Mouse (Mus musculus) right cerebral cortex, postnatal 25 days (tissue): ENCODE measurements around the gene Cog2.
A peak's percentile ranks its signal among the peaks of the same experiment; 100 is the strongest.

Source experiments
- DNase-seq: peaks from one replicate; pipeline ENCODE4 v3.0.0; 2022

Gene Cog2

GRCm38 (mm10) chr8:124572430-124572775 is 51.8 kb downstream of the Cog2 start:
- DNase-seq = no peak

GRCm38 (mm10) chr8:124573552-124574340 is 53.2 kb downstream of the Cog2 start:
- peak; percentile 83 for DNase-seq

GRCm38 (mm10) chr8:124575811-124576210 is 55.2 kb downstream of the Cog2 start, which contains the start of gene Capn9:
Gene Capn9 (plus strand): TSS chr8:124576111.
- DNase-seq = no peak

- no peak for DNase-seq
These were observed 56.2 kb downstream of the Cog2 start for GRCm38 (mm10) chr8:124576751-124577150.

GRCm38 (mm10) chr8:124585718-124586425 is 65.3 kb downstream of the Cog2 start:
- DNase-seq = no peak

- DNase-seq = no peak
These were observed 66.0 kb downstream of the Cog2 start for GRCm38 (mm10) chr8:124586556-124586955.

GRCm38 (mm10) chr8:124589393-124589792 is 68.8 kb downstream of the Cog2 start:
- DNase-seq = no peak
